Mouse (Mus musculus) hindbrain, embryonic 11.5 days (tissue): ENCODE results near the gene 1190005I06Rik. TPM values are rescaled to one million over a fixed set of nuclear protein-coding genes. Genes with fewer than 3 reads are reported as not detected.
A peak's percentile ranks its signal among the peaks of the same experiment; 100 is the strongest.

ENCODE experiments used
- ATAC-seq: fragments of 200-750 bp; cut with Nextera tagmentation; 2 replicates; pipeline ENCODE4 v1.8.0; 2017; ENCODE audit warnings: mild to moderate bottlenecking, moderate TSS enrichment, moderate library complexity; ENCODE audit not compliant: low FRiP score
- DNase-seq: peaks from one replicate; pipeline ENCODE4 v3.0.0-alpha.2; 2015; ENCODE audit warnings: low spot score
- H3K27ac ChIP-seq: fragments of 300-500 bp; sonication (generic); 2 replicates; pipeline ENCODE4 v1.5.1; 2014; ENCODE audit warnings: mild to moderate bottlenecking, low read depth, low read length
- H3K27me3 ChIP-seq: fragments of 300-500 bp; sonication (generic); 2 replicates; pipeline ENCODE4 v1.6.1; 2014; ENCODE audit warnings: mild to moderate bottlenecking, low read length, moderate library complexity, mixed read lengths; ENCODE audit not compliant: control insufficient read depth, insufficient read depth
- H3K36me3 ChIP-seq: fragments of 300-500 bp; sonication (generic); 2 replicates; pipeline ENCODE4 v1.6.1; 2014; ENCODE audit warnings: mild to moderate bottlenecking, low read length, moderate library complexity, mixed read lengths; ENCODE audit not compliant: control insufficient read depth, insufficient read depth
- H3K4me1 ChIP-seq: fragments of 300-500 bp; sonication (generic); replicated peaks from 2 replicates; pipeline ENCODE4 v1.6.1; 2014; ENCODE audit warnings: low read length, mixed read lengths; ENCODE audit not compliant: control insufficient read depth, insufficient read depth
- H3K4me2 ChIP-seq: fragments of 300-500 bp; sonication (generic); replicated peaks from 2 replicates; pipeline ENCODE4 v1.6.1; 2014; ENCODE audit warnings: mild to moderate bottlenecking, low read depth, low read length
- H3K4me3 ChIP-seq: fragments of 300-500 bp; sonication (generic); 2 replicates; pipeline ENCODE4 v1.5.1; 2014; ENCODE audit warnings: low read depth, low read length
- H3K9ac ChIP-seq: fragments of 300-500 bp; sonication (generic); 2 replicates; pipeline ENCODE4 v1.6.1; 2014; ENCODE audit warnings: low read depth, low read length
- H3K9me3 ChIP-seq: fragments of 300-500 bp; sonication (generic); 2 replicates; pipeline ENCODE4 v1.6.1; 2016; ENCODE audit warnings: low read length; ENCODE audit not compliant: control insufficient read depth
- WGBS: fragments of 180-500 bp; shearing (Covaris S2); extraction: QIAGEN DNeasy Blood & Tissue Kit; methylation state at CpG from one replicate; pipeline ENCODE4 v1.1.7; 2014; 5-methylcytosine and 5-hydroxymethylcytosine counted together
- polyA plus RNA-seq: library from polyadenylated mRNA; unstranded; fragments of >200 nt; fragmentation: Nextera tagmentation; extraction: Ambion mirVana; gene quantifications from 2 replicates; pipeline ENCODE4 v1.2.1, GENCODE M21; 2014

Gene 1190005I06Rik
- polyA plus RNA-seq, 1 experiment from 2014 or later, result 2.4 TPM

DNA sequence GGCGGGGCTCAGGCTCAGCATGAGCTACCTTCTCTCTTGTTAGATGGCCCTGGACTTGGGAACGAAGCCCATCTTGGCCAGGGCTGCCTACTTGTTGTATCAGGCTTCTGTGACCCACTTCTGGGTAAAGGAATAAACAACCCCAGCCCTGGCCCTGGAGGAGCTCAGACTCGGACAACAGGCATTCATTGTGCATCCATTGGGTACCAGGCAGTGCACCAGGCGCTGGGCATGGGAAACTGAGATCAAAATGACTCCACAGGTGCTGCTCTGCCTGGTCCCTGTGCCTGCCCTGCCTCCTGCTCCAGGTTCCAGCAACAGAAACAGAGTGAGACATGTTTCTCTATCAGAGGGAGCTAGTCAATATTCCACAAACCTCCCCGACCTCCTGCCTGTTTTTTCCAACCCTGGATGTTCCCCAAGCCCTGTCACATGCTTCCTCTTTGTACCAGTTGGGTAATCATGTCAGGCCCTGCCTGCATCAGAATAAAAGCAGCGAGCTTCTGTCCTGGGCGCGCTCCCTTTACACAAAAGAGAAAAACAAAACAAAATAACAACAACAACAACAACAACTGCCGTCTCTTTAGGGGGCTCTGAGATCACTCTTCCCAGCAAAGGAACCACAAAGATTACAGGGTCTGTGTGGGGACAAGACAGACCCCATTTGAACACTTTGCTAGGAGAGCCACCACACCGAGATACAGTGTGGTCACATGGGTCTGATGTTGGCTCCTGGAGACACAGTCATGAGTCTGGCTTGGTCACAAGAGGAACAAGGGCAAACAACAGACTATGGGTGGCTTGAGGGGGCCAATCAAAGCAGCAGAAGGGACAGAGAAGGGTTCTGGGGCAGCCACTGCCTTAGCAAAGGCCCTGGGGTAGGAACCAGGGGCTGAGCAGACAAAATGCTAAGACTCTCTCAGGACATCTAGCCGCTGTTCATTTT lies 27.9 kb downstream of the 1190005I06Rik start:
- DNase-seq, result no peak
- Histone ChIP-seq H3K4me2 (no peak overlapping the region), H3K4me3 (no peak overlapping the region), H3K36me3 (no peaks in the 10 kb centered on the region), H3K4me1 (peaks cover 15% of the 10 kb centered on the region), H3K27me3 (no peaks in the 10 kb centered on the region), H3K9me3 (no peaks in the 10 kb centered on the region), H3K9ac (no peak overlapping the region), H3K27ac (no peak overlapping the region)
- ATAC-seq, result no peak
- 77% methylated on average over 11 of the region's 11 CpGs for WGBS

DNA sequence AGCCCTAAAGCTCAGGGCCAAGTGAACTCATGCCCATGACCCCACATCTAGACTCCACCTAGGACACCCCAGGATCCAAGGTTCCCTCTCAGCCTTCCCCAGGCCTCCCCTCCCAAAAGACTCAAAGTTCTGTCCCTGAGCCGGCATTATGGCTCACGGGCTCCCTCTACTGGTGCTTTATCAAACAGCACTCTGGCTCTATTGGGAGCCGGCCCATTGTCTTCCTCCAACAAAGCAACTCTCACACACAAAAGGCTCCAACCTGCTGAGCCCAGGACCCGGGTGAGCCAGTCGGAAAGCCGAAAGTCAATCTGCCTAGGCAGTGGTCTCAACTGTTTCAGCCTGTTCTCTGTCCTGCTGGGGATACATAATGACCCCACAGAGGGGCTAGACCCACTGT lies 29.3 kb downstream of the 1190005I06Rik start:
- no peaks in the 10 kb centered on the region for H3K36me3 ChIP-seq
- peak; percentile 73 for ATAC-seq
- 0% methylated on average over 6 of the region's 6 CpGs for WGBS

DNA sequence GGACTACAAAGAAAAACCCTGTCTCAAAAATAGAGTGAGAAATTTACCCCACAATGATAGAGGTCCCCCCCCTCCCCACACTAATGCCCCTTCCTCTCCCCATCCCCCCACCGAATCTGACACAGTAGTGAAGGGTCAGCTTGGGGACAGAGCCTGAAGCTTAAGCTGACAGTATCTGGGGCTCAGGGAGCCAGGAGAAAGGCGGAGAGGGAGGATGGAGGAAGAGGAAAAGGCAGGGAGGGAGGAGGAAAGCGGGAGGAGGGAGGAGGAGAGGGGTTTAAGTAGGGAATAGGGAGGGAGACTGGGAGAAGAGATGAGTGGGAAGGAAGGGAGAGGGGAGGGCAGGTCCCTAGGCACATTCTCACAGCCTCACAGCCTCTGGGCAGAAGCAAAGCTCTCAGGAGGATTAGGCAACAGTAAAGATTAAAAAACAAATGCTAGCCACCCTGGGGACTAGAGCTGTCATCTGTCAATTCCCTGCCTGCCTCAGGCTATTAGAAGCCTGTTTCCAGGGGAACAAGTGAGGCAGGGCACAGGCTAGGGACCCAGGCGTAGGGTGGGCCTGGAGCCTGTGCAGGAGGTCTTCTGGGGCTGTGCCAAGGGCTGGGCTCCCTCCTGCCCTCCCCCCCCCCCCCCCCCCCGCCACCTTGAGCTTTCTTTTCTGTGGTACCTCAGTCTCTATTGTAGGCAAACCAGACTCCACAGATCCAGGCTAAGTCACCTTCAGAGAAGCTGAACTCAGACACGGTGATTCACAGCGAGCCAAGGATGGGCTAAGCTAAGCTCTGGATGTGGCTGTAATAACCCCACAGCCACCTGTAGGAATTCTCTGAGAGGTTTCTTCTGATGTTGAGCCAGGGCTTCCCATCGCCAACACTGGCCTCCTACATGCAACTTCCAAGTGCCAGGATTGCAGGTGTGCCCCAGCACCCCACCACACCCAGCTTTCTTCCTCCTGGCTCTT lies 30.5 kb downstream of the 1190005I06Rik start:
- no peaks in the 10 kb centered on the region for H3K36me3 ChIP-seq
- no peak overlapping the region for H3K4me2 ChIP-seq
- WGBS, result 22% methylated on average over 6 of the region's 8 CpGs
- no peaks in the 10 kb centered on the region for H3K9me3 ChIP-seq
- H3K27me3 ChIP-seq, result no peaks in the 10 kb centered on the region
- H3K4me1 ChIP-seq, result peaks cover 13% of the 10 kb centered on the region
- ATAC-seq (peak; percentile 73), DNase-seq (peak; percentile 63)
- H3K4me3 ChIP-seq, result no peak overlapping the region
- peak overlapping the region; percentile 58 for H3K27ac ChIP-seq
- 0 out of 2 replicates have a peak overlapping the region, but pooled peaks have one; percentile 4 for H3K9ac ChIP-seq

More for the DNA sequence above, 29.3 kb downstream of the 1190005I06Rik start:
- Histone ChIP-seq H3K27me3 (no peaks in the 10 kb centered on the region), H3K9ac (peak overlapping the region; percentile 32; the same call in 1 of the 2 replicates), H3K27ac (peak overlapping the region; percentile 58; the same call in 1 of the 2 replicates), H3K4me1 (peaks cover 15% of the 10 kb centered on the region), H3K4me3 (no peak overlapping the region), H3K4me2 (no peak overlapping the region), H3K9me3 (no peaks in the 10 kb centered on the region)
- peak; percentile 94 for DNase-seq

DNA sequence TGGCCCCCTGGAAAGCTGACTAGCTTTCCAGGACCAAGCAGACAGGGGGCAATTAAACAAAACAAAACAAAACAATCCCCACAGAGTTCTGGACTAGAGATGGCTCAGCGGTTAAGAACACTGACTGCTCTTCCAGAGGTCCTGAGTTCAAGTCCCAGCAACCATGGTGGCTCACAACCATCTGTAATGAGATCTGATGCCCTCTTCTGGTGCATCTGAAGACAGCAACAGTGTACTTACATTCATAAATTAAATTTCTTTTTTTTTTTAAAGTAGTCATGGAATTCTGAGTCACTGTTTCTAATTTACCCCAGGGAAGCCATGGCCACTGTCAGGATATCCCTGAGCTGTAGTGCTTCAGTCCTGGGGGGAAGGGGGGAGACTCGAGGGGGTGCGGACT lies 32.9 kb downstream of the 1190005I06Rik start:
- 91% methylated on average over 3 of the region's 3 CpGs for WGBS
- no peak overlapping the region for H3K27ac ChIP-seq
- no peaks in the 10 kb centered on the region for H3K36me3 ChIP-seq
- peaks cover 9% of the 10 kb centered on the region; the same call in 1 of the 2 replicates for H3K4me1 ChIP-seq
- 0 out of 2 replicates have a peak, but pooled peaks cover 2% of the 10 kb centered on the region for H3K27me3 ChIP-seq
- no peak overlapping the region for H3K4me3 ChIP-seq
- no peak overlapping the region for H3K9ac ChIP-seq
- DNase-seq, result no peak
- no peak overlapping the region for H3K4me2 ChIP-seq
- H3K9me3 ChIP-seq, result no peaks in the 10 kb centered on the region
- ATAC-seq, result no peak

DNA sequence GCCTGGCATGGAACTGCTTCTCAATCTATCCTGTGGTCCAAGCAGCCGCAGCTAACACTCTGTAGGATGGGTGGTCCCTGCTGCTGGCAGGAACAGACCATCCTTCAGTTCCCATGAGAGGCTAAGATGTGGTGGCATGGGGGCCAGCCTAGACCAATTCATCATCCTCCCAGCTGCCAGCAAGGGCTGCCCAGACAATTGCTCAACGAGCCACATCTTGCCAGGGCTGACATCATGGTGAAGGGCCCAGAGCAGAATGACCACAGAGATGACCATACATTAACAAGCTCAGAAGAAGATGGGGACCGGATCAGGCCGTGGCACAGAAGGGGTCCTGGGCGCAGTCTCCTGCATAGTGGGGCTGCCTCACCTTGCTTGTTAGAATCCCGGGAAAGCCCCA lies 36.6 kb downstream of the 1190005I06Rik start:
- 79% methylated on average over 6 of the region's 6 CpGs for WGBS
- H3K9ac ChIP-seq, result no peak overlapping the region
- no peaks in the 10 kb centered on the region for H3K36me3 ChIP-seq
- H3K27ac ChIP-seq, result no peak overlapping the region
- H3K27me3 ChIP-seq, result 0 out of 2 replicates have a peak, but pooled peaks cover 4% of the 10 kb centered on the region
- DNase-seq (no peak), ATAC-seq (no peak)
- H3K4me2 ChIP-seq, result no peak overlapping the region
- no peaks in the 10 kb centered on the region for H3K9me3 ChIP-seq
- H3K4me1 ChIP-seq, result no peaks in the 10 kb centered on the region
- H3K4me3 ChIP-seq, result no peak overlapping the region

DNA sequence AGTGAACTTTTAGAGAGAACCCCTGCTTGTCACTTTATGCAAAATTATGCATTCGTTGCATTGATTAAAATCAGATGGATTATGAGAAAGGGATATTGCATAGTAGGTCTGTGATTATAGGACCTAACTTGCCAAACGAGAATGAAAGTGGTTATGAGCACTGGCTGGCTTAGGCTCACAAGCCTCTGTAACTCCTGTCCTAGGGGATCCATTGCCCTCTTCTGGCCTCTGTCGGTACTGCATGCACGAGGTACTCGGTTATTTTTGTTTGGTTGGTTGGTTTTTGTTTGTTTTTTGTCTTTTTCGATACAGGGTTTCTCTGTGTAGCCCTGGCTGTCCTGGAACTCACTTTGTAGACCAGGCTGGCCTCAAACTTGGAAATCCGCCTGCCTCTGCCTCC lies 39.5 kb downstream of the 1190005I06Rik start:
- H3K4me3 ChIP-seq, result no peak overlapping the region
- peak; percentile 84 for DNase-seq
- H3K27me3 ChIP-seq, result 0 out of 2 replicates have a peak, but pooled peaks cover 4% of the 10 kb centered on the region
- no peak overlapping the region for H3K27ac ChIP-seq
- H3K4me2 ChIP-seq, result no peak overlapping the region
- ATAC-seq, result peak; percentile 60; the same call in 1 of the 2 replicates
- H3K9ac ChIP-seq, result no peak overlapping the region
- H3K36me3 ChIP-seq, result no peaks in the 10 kb centered on the region
- H3K9me3 ChIP-seq, result no peaks in the 10 kb centered on the region
- H3K4me1 ChIP-seq, result 0 out of 2 replicates have a peak, but pooled peaks cover under 1% of the 10 kb centered on the region
- 13% methylated on average over 7 of the region's 7 CpGs for WGBS

DNA sequence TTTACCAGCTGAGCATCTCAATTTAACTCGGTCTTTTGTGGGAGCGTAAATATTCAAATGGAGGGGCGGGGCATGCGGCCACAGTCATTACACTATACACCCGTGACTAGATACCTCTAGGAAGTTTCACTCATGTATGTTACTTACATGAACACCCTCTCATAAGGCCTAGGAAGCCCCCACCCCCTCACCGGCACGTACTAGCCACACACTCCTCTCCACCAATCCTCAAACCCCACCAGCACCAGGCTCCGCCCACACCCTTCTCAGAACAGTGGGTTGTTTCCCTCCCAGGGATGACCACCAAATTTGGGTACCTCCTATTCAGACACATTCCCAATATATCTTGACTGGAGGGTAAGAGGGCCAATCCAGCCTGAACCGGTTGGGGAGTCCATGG lies 40.0 kb downstream of the 1190005I06Rik start:
- DNase-seq (no peak), ATAC-seq (peak; percentile 65; the same call in 1 of the 2 replicates)
- Histone ChIP-seq H3K9me3 (no peaks in the 10 kb centered on the region), H3K4me2 (no peak overlapping the region), H3K9ac (no peak overlapping the region), H3K27me3 (0 out of 2 replicates have a peak, but pooled peaks cover 4% of the 10 kb centered on the region), H3K4me1 (peaks cover 3% of the 10 kb centered on the region; the same call in 1 of the 2 replicates), H3K36me3 (no peaks in the 10 kb centered on the region), H3K4me3 (no peak overlapping the region), H3K27ac (no peak overlapping the region)
- 88% methylated on average over 9 of the region's 9 CpGs for WGBS

DNA sequence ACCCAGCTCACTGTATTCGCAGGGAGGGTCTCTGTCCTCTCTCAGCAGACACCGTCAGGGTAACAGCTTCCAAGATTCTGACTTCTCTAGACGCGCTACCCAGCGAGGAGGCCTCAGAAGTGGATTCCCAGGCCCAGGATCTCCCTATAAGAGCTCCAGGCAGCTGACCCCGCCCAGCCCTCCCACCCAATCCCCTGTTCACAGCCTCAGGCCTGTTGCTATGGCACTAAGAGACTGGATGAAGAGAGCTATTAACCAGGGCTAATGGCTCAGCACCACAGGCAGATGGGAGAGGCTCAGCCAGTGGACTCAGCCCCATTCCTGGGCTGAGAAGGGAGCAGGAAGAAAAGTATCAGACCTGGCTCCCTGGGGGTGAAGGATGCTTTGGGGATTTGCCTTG lies 44.8 kb downstream of the 1190005I06Rik start:
- no peak overlapping the region for H3K9ac ChIP-seq
- DNase-seq (peak; percentile 44), ATAC-seq (0 out of 2 replicates have a peak, but pooled peaks have one; percentile 43)
- H3K27me3 ChIP-seq, result no peaks in the 10 kb centered on the region
- 43% methylated on average over 6 of the region's 6 CpGs for WGBS
- H3K4me2 ChIP-seq, result no peak overlapping the region
- no peaks in the 10 kb centered on the region for H3K9me3 ChIP-seq
- 0 out of 2 replicates have a peak overlapping the region, but pooled peaks have one; percentile 11 for H3K27ac ChIP-seq
- peaks cover 4% of the 10 kb centered on the region; the same call in 1 of the 2 replicates for H3K4me1 ChIP-seq
- H3K4me3 ChIP-seq, result no peak overlapping the region
- no peaks in the 10 kb centered on the region for H3K36me3 ChIP-seq
